Mouse (Mus musculus): Measurements from ENCODE around the gene Tec.

Gene Tec

DNA sequence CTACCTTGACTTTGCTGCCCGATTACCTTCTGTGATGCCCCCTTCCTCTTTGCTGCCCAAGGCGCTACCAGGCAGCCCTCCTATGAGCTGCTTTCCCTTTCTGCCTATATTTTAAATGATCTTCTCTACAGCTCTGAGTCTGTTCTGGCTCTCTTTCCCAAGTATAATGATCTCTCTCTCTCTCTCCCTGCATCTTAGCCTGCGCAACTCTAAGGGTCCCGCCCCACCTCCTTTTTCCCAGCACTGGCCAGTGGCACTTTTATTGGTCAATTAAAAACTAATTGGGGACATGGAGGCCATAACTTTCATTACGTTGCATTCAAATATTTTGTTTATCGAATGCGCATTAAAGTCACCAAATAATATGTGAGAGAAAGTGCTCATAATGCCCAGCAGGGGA lies 20.0 kb upstream of the Tec start:
- no peak for DNase-seq

DNA sequence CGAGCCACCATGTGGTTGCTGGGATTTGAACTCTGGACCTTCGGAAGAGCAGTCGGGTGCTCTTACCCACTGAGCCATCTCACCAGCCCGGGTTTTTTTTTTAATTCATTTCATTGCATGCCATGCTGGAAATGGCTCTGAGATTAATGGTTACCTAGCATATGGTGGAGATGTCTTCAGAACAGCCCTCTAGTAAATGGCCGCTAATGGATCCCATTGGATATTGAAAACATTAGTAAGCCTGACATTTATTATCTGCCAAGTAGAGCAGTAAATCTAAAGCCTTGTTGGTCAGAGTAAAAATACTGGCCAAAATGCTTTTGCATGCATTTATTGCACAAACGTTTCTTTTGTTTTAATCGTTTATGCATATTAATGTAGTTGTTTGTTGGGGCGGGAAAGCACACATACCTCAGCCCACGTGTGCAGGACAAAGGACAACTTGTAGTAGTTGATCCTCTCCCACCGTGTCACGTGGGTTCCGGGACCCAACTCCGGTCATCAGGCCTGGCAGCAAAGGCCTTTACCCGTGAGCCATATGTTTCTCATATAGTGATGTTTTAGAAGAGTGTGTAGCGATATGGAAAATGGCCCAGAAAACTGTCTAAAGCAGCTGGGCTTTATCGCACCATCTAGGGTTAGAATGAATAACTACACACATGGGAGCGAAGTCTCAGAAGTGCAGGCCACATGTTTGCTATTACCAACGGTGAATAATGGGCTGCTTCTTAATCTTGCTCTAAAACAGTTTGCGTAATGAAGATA lies 18.4 kb upstream of the Tec start:
- DNase-seq = no peak

GRCm38 (mm10) chr5:72883706-72884105 lies 15.4 kb upstream of the Tec start:
- DNase-seq = no peak

DNA sequence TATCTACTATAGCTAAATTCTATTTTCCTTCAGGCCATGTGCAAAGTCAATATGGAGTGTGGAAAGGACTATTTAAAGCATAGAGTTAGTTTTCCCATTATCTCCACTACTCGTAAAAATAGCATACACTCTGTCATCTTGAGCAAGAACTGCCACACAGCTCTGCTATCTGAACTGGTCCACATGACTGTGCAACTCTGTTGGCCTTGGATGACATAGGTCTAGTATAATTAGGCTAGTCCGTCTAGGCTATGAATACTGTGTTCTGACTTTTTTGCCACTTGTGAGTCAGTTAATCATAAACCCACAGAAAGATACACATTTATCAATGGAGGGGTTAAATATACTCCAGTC lies 14.1 kb upstream of the Tec start:
- DNase-seq = no peak

DNA sequence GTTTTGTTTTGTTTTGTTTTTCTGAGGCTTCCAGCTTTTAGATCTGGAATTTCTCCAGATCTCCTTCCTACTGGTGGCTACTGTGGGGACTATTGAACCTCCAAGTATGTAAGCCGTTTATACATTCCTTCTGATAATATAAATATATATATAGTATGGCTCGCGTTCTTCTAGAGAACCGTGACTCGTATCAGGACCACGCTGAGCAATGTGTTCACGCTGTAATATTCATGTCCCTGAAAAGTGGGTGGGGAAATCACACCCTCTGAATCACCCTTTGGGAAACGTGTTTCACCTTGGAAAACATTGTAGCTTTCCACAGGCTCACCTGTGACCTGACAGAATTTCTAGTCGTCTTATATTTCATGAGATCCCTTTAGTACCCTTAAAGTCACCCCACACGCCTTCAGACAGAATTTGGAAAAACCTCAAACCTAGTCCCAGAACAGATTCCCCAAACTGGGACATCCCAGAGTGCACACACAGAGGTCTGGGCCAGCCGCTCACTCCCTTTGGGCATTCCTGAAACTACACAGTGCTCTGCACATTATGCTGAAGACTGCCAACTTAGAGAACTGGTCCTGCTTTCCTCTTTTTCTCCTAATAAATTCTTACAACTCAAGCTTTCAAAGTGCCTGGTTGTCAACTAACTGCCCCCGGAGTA lies 13.6 kb upstream of the Tec start:
- DNase-seq = no peak

DNA sequence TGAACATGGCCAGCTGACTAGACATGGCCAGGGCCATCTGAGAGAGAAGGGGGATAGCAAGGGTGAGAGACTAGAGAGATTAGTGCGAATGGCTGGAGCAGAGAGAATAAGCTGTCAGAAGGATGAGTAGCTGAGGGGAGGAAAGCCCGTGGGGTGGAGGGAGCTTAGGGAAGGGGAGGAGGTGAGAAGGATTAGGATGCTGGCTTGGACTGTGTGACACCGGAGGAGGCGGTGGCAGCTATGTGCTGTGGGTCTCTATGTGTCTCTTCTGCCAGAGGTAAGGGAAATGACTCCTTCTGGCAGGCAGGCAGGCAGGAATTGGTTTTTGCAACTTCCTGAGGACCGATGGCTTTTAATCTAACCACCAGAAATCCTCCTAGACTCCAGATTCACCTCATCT lies 11.5 kb upstream of the Tec start:
- peak; percentile 61 for DNase-seq

DNA sequence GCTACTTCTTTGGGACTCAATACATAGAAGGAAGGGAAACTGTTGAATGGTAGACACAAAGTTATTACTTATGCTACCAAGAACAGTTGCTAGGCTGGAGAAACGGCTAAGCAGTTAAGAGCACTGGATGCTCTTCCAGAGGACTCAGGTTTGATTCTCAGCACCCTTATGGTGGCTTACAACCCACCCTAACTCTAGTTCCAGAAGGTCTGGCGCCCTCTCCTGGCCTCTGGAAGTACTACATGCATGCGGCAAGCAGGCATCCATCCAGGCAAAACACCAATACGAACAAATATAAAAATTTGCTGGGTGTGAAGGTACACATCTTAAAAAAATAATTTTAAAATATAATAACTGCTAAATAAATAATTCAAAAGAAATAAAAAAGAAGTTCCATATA lies 2.8 kb upstream of the Tec start:
- DNase-seq = no peak

GRCm38 (mm10) chr5:72869779-72870608 lies 1.7 kb upstream of the Tec start:
- peak; percentile 67 for DNase-seq

DNA sequence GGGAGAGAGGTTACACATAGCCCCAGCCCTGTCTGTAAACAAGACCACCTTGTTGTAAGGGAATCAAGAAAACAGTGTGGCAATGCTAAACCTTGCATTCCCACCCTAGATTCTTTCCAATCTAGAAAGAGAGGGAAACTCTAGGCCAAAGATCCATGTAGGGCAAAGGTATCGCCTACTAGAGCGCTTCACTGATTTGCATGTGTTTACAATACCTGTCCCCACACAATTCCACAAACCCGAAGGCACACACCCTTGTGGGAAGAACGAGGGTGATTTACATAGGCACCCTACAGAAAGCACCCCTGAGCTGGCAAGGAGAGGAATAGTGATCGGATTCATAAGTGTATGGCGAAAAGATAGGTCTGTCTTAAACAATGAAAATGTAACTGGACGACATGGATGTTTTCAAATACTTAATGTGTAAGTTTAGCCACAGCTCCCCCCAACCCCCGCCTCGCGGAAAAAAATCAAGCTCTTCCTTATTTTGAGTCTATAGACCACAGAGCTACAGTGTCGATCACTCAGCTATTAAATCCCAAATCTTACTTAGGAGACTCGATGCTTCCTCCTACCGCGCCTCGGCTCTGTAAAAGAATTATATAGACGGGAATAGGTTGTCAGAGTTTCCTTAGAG lies 1.1 kb downstream of the Tec start:
- DNase-seq = no peak

- no peak for DNase-seq
Measured at GRCm38 (mm10) chr5:72866260-72866905, 1.9 kb downstream of the Tec start.

DNA sequence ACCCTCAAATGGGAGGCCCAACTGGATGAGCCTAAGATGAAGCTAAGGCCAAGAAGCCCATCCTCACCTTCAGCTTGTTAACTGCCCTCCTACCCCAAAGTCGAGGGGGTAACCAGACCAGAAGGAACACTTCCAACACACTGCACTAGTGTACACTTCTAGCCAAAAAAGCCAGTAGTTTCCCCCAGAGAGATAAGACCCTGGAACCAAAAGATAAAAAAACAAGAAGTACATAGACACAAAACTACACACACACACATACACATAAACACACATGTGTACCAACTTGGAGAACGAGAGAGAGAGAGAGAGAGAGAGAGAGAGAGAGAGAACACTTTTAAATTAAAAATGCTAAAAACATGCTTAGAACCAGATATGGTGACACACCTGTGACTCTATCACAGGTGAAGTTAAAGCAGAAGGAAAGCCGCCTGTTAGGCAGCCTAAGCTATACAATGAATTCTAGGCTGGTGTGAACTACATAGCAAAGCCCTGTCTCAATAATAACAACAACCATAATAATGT lies 3.6 kb downstream of the Tec start:
- DNase-seq = no peak

DNA sequence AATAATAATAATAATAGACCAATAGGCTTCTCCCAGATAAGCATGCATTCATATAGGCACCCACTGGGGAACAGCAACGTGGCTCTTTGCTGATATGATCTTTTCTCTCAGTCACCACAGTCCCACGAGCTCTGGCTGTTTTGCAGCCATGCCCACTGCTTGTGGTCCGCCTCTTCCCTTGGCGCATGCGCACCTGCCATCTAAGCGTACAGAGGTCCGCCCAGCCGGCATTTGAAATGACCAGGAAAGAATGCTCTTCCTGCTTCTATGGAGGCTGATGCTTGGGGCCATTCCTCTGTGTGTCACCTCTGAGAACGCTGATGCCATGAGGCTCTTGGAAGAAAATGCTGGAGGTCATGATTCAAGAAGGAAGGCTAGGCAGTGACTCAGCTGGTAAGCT lies 5.1 kb downstream of the Tec start:
- DNase-seq = no peak

GRCm38 (mm10) chr5:72861726-72862385 lies 6.4 kb downstream of the Tec start:
- DNase-seq = no peak

- DNase-seq = no peak
Measured at GRCm38 (mm10) chr5:72860899-72861298, 7.4 kb downstream of the Tec start.

- no peak for DNase-seq
Measured at GRCm38 (mm10) chr5:72858306-72858705, 10.0 kb downstream of the Tec start.

DNA sequence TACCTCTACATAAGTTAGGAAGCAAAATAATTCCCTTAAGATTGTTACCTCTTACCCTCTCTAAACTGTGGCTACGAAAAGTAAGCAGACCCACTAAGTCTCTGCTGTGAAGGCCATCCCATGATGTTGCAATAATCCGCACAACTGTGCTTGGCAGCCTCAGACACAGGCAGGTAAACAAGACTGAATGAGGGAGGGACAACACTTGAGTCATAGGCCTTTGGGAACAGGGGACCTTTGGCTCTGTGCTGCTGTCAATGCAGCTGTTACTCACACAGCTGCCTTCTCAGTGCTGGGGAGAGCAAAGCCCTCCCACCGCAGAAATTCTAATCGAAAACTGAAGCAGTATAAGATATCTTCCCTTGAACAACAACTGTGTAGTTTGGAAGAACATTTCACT lies 10.5 kb downstream of the Tec start:
- no peak for DNase-seq

DNA sequence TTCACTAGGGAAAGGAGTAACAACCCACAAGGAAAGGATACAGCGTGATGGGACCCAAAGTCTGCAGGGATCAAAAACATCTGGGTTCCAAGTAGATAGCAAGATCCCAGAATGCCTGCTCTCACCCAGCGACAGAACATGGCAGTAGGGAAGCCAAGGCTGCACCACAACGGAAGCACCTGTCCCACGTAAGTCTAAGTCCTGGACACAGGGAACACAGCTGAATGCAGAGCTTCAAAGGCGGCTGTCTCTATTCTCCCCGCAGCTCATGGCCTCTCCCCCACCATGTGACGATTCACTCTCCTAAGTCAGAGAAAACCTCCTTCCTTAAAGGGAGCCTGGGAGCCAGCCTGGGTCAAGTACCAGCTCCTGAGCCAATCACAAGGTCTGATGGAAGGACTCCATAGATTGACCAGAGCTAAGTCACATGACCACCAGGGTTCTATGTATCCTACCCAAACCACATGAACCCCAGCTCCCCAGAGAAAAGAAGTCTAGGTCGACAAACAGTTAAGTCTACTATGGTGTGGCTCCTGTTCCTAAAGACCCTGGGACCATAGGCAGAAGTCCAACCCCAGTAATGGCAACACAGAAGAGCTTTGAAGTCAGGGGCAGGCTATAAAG lies 11.9 kb downstream of the Tec start:
- no peak for DNase-seq

GRCm38 (mm10) chr5:72855685-72856124 lies 12.6 kb downstream of the Tec start:
- DNase-seq = peak; percentile 62

DNA sequence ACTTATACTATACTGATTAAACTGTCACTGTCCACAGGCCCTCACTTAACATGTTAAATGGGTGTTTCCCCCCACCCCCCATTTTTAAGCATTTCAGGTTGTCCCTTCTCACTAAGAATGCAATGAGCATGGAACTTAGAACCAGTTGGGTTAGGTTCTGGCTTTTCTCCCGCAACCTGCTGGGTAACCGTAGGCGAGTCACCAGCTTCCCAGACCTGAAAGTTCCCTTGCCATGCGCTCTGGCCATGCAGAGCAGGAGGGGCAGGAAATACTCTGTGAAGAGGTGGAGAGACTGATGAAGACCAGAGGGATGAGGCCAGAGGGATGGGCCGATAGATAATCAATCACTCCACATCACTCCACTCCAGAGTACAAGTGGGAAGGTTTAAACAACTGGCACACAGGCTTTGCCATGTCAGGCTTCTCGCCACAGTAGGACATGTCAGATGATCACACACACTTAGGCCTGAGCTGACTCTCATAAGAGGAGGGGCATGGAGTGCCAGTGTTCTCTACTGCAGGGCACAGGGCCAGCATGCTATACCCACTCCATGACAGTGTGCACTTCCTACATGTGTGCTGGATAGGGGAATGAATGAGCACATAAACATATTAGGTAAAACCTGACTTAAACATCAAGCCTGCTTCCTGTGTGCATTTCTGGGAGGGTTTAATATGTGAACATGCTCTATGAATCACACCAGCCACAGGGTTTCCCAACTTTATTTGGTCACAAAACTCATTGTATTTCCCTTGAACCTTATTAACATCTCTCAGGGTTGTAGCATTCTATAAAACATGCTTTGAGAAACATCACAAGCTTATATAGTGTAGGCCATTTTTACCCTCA lies 13.9 kb downstream of the Tec start:
- DNase-seq = no peak

- DNase-seq = no peak
Measured at GRCm38 (mm10) chr5:72853365-72853764, 14.9 kb downstream of the Tec start.

Measured in retina, postnatal 1 day (tissue).